ENCODE assay signal across 19 mouse cellular contexts in genomic region chr7:36322181-36322580, GRCm38 (mm10).
"Had no signal": no experiment of that assay in that cellular context is flagged by ENCODE, and none has a peak within 500 bp of the region (broad histone marks: within the 10 kb centered on the region; RNA-seq: fewer than 3 reads in every experiment).

No protein-coding gene starts in this region.

- H3K27me3 ChIP-seq: midbrain, embryonic 12.5 days; neural tube, embryonic 13.5 days; neural tube, embryonic 15.5 days had no signal

- ATAC-seq: midbrain, embryonic 16.5 days had no signal

- H3K4me2 ChIP-seq: lung, embryonic 14.5 days; midbrain, embryonic 12.5 days; neural tube, embryonic 13.5 days; neural tube, embryonic 15.5 days had no signal

- DNase-seq: lung, adult 18-20 months; lung, embryonic 14.5 days; lung, postnatal 10 days; lung, postnatal 4 days; midbrain, embryonic 14.5 days; retina, postnatal 1 day; right cerebral cortex, adult 18-20 months; right cerebral cortex, postnatal 25 days; right cerebral cortex, postnatal 4 days; spleen, adult 18-20 months; thymus, adult 18-20 months; thymus, postnatal 14 days; thymus, postnatal 36 days had no signal

- H3K9me3 ChIP-seq: midbrain, embryonic 12.5 days; neural tube, embryonic 13.5 days; neural tube, embryonic 15.5 days had no signal

- H3K36me3 ChIP-seq: midbrain, embryonic 10.5 days; midbrain, embryonic 12.5 days; neural tube, embryonic 13.5 days; neural tube, embryonic 15.5 days had no signal

- H3K4me3 ChIP-seq: midbrain, embryonic 10.5 days; midbrain, embryonic 12.5 days; myocyte; neural tube, embryonic 13.5 days; neural tube, embryonic 15.5 days had no signal

- H3K9ac ChIP-seq: lung, embryonic 14.5 days; midbrain, embryonic 12.5 days; neural tube, embryonic 13.5 days; neural tube, embryonic 15.5 days had no signal

- H3K27ac ChIP-seq: midbrain, embryonic 10.5 days; midbrain, embryonic 12.5 days; neural tube, embryonic 13.5 days; neural tube, embryonic 15.5 days had no signal
